In the genomic region with DNA sequence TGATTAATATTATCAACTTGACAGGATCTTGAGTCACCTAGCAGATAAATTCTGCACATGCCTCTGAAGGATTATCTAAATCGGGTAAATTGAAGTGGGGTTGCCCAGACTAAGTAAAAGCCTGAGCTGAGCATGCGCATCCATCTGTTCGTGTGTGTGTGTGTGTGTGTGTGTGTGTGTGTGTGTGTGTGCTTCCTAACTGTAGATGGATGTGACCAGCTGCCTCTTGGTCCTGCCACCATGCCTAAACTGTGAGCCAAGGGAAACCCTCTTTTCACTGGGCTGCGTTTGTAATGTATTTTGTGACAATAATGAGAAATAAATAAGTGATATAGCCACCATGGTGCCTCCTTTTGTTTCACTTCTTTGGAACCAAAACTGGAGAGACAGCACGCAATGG, we compare ENCODE assay signal across 24 mouse cellular contexts.
DNase-seq lines count a peak whose midpoint lies in the region; ATAC-seq and TF ChIP-seq lines count a peak whose summit lies in the region.
"Had no signal": no experiment of that assay in that cellular context is flagged by ENCODE, and none has a peak within 500 bp of the region (broad histone marks: within the 10 kb centered on the region; RNA-seq: fewer than 3 reads in every experiment).

No protein-coding gene starts in this region.

- no peaks in the 10 kb centered on the region for H3K79me2 ChIP-seq in heart, adult 2 months (replicated peaks; ENCODE audit: control insufficient read depth, insufficient read depth, low read length)
- H3K79me2 ChIP-seq in myocyte (ENCODE audit: control insufficient read depth, insufficient read depth): no peaks in the 10 kb centered on the region

- H3K4me2 ChIP-seq in forebrain, embryonic 13.5 days: no peak overlapping the region
- no peak overlapping the region for H3K4me2 ChIP-seq in embryonic facial prominence, embryonic 13.5 days
- no peak overlapping the region for H3K4me2 ChIP-seq in myocyte (ENCODE audit: low read depth)
- no peak overlapping the region for H3K4me2 ChIP-seq in hindbrain, embryonic 11.5 days (replicated peaks; ENCODE audit: low read depth, low read length)
- H3K4me2 ChIP-seq: embryonic facial prominence, embryonic 12.5 days; heart, embryonic 12.5 days; heart, embryonic 15.5 days; hindbrain, embryonic 12.5 days; hindbrain, embryonic 15.5 days had no signal

- no peaks in the 10 kb centered on the region for H3K4me1 ChIP-seq in forebrain, embryonic 13.5 days
- peaks cover 27% of the 10 kb centered on the region for H3K4me1 ChIP-seq in forebrain, embryonic 10.5 days
- H3K4me1 ChIP-seq in heart, adult 2 months (ENCODE audit: control insufficient read depth, insufficient read depth, low read length): peaks cover 4% of the 10 kb centered on the region
- peaks cover 27% of the 10 kb centered on the region for H3K4me1 ChIP-seq in embryonic facial prominence, embryonic 13.5 days
- no peaks in the 10 kb centered on the region for H3K4me1 ChIP-seq in hindbrain, embryonic 11.5 days (replicated peaks; ENCODE audit: control insufficient read depth, insufficient read depth, low read length)
- H3K4me1 ChIP-seq: hindbrain, embryonic 12.5 days; hindbrain, embryonic 15.5 days had no signal

- TF ChIP-seq CTCF in heart, adult 2 months (IDR thresholded peaks at IDR 0.05): no peak

- ATAC-seq in forebrain, embryonic 13.5 days: peak; percentile 38; the same call in 1 of the 2 replicates
- no peak for ATAC-seq in embryonic facial prominence, embryonic 13.5 days (ENCODE audit: insufficient number of reproducible peaks, insufficient read depth, low FRiP score, low TSS enrichment, low read depth)
- ATAC-seq in hindbrain, embryonic 11.5 days (ENCODE audit: low FRiP score): no peak
- ATAC-seq: activated CD4-positive, CD25-positive, alpha-beta regulatory T cell, adult 4 months; intestine, postnatal 0 days had no signal

- no peak overlapping the region for H3K4me3 ChIP-seq in forebrain, embryonic 13.5 days
- no peak overlapping the region for H3K4me3 ChIP-seq in forebrain, embryonic 10.5 days
- H3K4me3 ChIP-seq in heart, adult 2 months: no peak overlapping the region
- no peak overlapping the region for H3K4me3 ChIP-seq in embryonic facial prominence, embryonic 13.5 days
- H3K4me3 ChIP-seq in myocyte: no peak overlapping the region
- no peak overlapping the region for H3K4me3 ChIP-seq in hindbrain, embryonic 11.5 days (ENCODE audit: low read depth, low read length)
- H3K4me3 ChIP-seq: embryonic facial prominence, embryonic 12.5 days; erythroblast, embryonic 14.5 days; heart, embryonic 12.5 days; heart, embryonic 15.5 days; hindbrain, embryonic 12.5 days; hindbrain, embryonic 15.5 days had no signal

- no peak overlapping the region for H3ac ChIP-seq in myocyte (ENCODE audit: control insufficient read depth, insufficient read length)

- no peak overlapping the region for H3K9ac ChIP-seq in forebrain, embryonic 13.5 days
- no peak overlapping the region for H3K9ac ChIP-seq in heart, adult 2 months (ENCODE audit: low read depth, low read length)
- no peak overlapping the region for H3K9ac ChIP-seq in embryonic facial prominence, embryonic 13.5 days
- H3K9ac ChIP-seq in hindbrain, embryonic 11.5 days (ENCODE audit: low read depth, low read length): no peak overlapping the region
- H3K9ac ChIP-seq: embryonic facial prominence, embryonic 12.5 days; heart, embryonic 12.5 days; heart, embryonic 15.5 days; hindbrain, embryonic 12.5 days; hindbrain, embryonic 15.5 days had no signal

- no peak overlapping the region for H3K27ac ChIP-seq in forebrain, embryonic 13.5 days
- H3K27ac ChIP-seq in forebrain, embryonic 10.5 days: no peak overlapping the region
- no peak overlapping the region for H3K27ac ChIP-seq in heart, adult 2 months
- H3K27ac ChIP-seq in embryonic facial prominence, embryonic 13.5 days: 0 out of 2 replicates have a peak overlapping the region, but pooled peaks have one; percentile 16
- H3K27ac ChIP-seq in hindbrain, embryonic 11.5 days (ENCODE audit: low read depth, low read length): no peak overlapping the region
- H3K27ac ChIP-seq: embryonic facial prominence, embryonic 12.5 days; heart, embryonic 15.5 days; hindbrain, embryonic 12.5 days; hindbrain, embryonic 15.5 days had no signal

- no peaks in the 10 kb centered on the region for H3K27me3 ChIP-seq in forebrain, embryonic 13.5 days
- no peaks in the 10 kb centered on the region for H3K27me3 ChIP-seq in forebrain, embryonic 10.5 days (ENCODE audit: poor library complexity, severe bottlenecking)
- H3K27me3 ChIP-seq in heart, adult 2 months (ENCODE audit: control insufficient read depth, insufficient read depth, low read length): no peaks in the 10 kb centered on the region
- H3K27me3 ChIP-seq in embryonic facial prominence, embryonic 13.5 days: no peaks in the 10 kb centered on the region
- no peaks in the 10 kb centered on the region for H3K27me3 ChIP-seq in myocyte (ENCODE audit: control insufficient read depth, insufficient read depth, insufficient read length)
- no peaks in the 10 kb centered on the region for H3K27me3 ChIP-seq in hindbrain, embryonic 11.5 days (ENCODE audit: control insufficient read depth, insufficient read depth, low read length)
- H3K27me3 ChIP-seq: embryonic facial prominence, embryonic 12.5 days; heart, embryonic 12.5 days; heart, embryonic 15.5 days; hindbrain, embryonic 12.5 days; hindbrain, embryonic 15.5 days had no signal

- 84% methylated on average over 5 of the region's 5 CpGs for WGBS in forebrain, embryonic 13.5 days
- WGBS in forebrain, embryonic 10.5 days: 87% methylated on average over 5 of the region's 5 CpGs
- WGBS in heart, adult 2 months: 89% methylated on average over 5 of the region's 5 CpGs
- 74% methylated on average over 5 of the region's 5 CpGs for WGBS in embryonic facial prominence, embryonic 13.5 days
- WGBS in hindbrain, embryonic 11.5 days: 88% methylated on average over 5 of the region's 5 CpGs

- H3K36me3 ChIP-seq in forebrain, embryonic 13.5 days (ENCODE audit: poor library complexity, severe bottlenecking): no peaks in the 10 kb centered on the region
- H3K36me3 ChIP-seq in forebrain, embryonic 10.5 days (replicated peaks): no peaks in the 10 kb centered on the region
- no peaks in the 10 kb centered on the region for H3K36me3 ChIP-seq in heart, adult 2 months (ENCODE audit: control insufficient read depth, insufficient read depth, low read length)
- peaks cover 6% of the 10 kb centered on the region for H3K36me3 ChIP-seq in embryonic facial prominence, embryonic 13.5 days
- no peaks in the 10 kb centered on the region for H3K36me3 ChIP-seq in myocyte (ENCODE audit: control insufficient read depth, insufficient read depth)
- H3K36me3 ChIP-seq in hindbrain, embryonic 11.5 days (ENCODE audit: control insufficient read depth, insufficient read depth, low read length): no peaks in the 10 kb centered on the region
- H3K36me3 ChIP-seq: embryonic facial prominence, embryonic 12.5 days; heart, embryonic 15.5 days; hindbrain, embryonic 12.5 days; hindbrain, embryonic 15.5 days had no signal

- no peak for TF ChIP-seq POLR2A in heart, adult 2 months (IDR thresholded peaks at IDR 0.05; ENCODE audit: insufficient read depth, low read depth, low read length)
- no peak for TF ChIP-seq POLR2A in myocyte (IDR thresholded peaks at IDR 0.05; ENCODE audit: insufficient read length, low read depth)

- TF ChIP-seq EP300 in heart, adult 2 months (IDR thresholded peaks at IDR 0.05; ENCODE audit: insufficient read depth, low read depth, low read length): no peak

- intact Hi-C loops in heart, adult 2 months (cut with DNase I): no loop called here
- intact Hi-C loops in heart, postnatal 36 days (cut with DNase I): no loop called here

- no peak for DNase-seq in forebrain, embryonic 10.5 days (ENCODE audit: extremely low spot score, low spot score)
- DNase-seq in heart, adult 11 months: peak; percentile 80
- DNase-seq in heart, adult 2 months: no peak
- no peak for DNase-seq in hindbrain, embryonic 11.5 days (ENCODE audit: low spot score)
- DNase-seq in heart, postnatal 36 days: no peak
- DNase-seq: adrenal gland, adult 8-10 months; adrenal gland, postnatal 25 days; cerebellum, adult 18-20 months; cerebellum, adult 9-10 months; gastrocnemius, postnatal 10 days; gastrocnemius, postnatal 36 days; heart, postnatal 10 days; heart, postnatal 4 days had no signal

- no peaks in the 10 kb centered on the region for H3K9me3 ChIP-seq in forebrain, embryonic 13.5 days (replicated peaks)
- H3K9me3 ChIP-seq in forebrain, embryonic 10.5 days: no peaks in the 10 kb centered on the region
- no peaks in the 10 kb centered on the region for H3K9me3 ChIP-seq in embryonic facial prominence, embryonic 13.5 days
- no peaks in the 10 kb centered on the region for H3K9me3 ChIP-seq in hindbrain, embryonic 11.5 days (ENCODE audit: control insufficient read depth, low read length)
- H3K9me3 ChIP-seq: embryonic facial prominence, embryonic 12.5 days; heart, embryonic 12.5 days; heart, embryonic 15.5 days; hindbrain, embryonic 12.5 days; hindbrain, embryonic 15.5 days had no signal

TF ChIP-seq in myocyte, 11 proteins besides CTCF, POLR2A, EP300 and RAD21:
- TF ChIP-seq MYOD1 (IDR thresholded peaks at IDR 0.05; ENCODE audit: control insufficient read depth in 1 of 3, insufficient read length in 2 of 3, low read depth in 2 of 3) (peak in 2 of 3 experiments; percentile 17 to 70), TCF12 (IDR thresholded peaks at IDR 0.05; ENCODE audit: insufficient read depth, poor library complexity, severe bottlenecking) (no peak), POLR2AphosphoS2 (IDR thresholded peaks at IDR 0.05; ENCODE audit: insufficient read length, low read depth) (no peak), MAX (IDR thresholded peaks at IDR 0.05; ENCODE audit: low read depth) (no peak), REST (IDR thresholded peaks at IDR 0.05; ENCODE audit: insufficient read depth, insufficient read length) (no peak), USF1 (IDR thresholded peaks at IDR 0.05; ENCODE audit: low read depth) (no peak)
